Mouse (Mus musculus): ENCODE measurements at regions not wholly inside any gene's neighbourhood (a gene's known extent, or its start where the extent isn't known, plus 50 kb on each side); places are given as distances from the start of the nearest gene placed in this dataset.

- no peaks in the 10 kb centered on the region for H3K4me1 ChIP-seq (replicated peaks)
Observed at GRCm38 (mm10) chr2:51372771-51373170, 223.9 kb upstream of the Rnd3 start.

GRCm38 (mm10) chr2:51362825-51363616, 214.1 kb upstream of the Rnd3 start:
- H3K4me3 ChIP-seq = no peak overlapping the region
- no peaks in the 10 kb centered on the region for H3K4me1 ChIP-seq (replicated peaks)
- 74% methylated on average over 9 of the region's 9 CpGs for WGBS
- no peaks in the 10 kb centered on the region for H3K27me3 ChIP-seq
- H3K9me3 ChIP-seq = no peaks in the 10 kb centered on the region
- H3K36me3 ChIP-seq = no peaks in the 10 kb centered on the region
- no peak for ATAC-seq (ENCODE audit: low read depth)
- H3K4me2 ChIP-seq = no peak overlapping the region
- no peak overlapping the region for H3K27ac ChIP-seq (replicated peaks)
- no peak overlapping the region for H3K9ac ChIP-seq

More at GRCm38 (mm10) chr2:51372771-51373170, 223.9 kb upstream of the Rnd3 start:
- Histone ChIP-seq H3K4me2 (no peak overlapping the region), H3K4me3 (no peak overlapping the region), H3K27ac (replicated peaks) (no peak overlapping the region), H3K36me3 (no peaks in the 10 kb centered on the region), H3K9ac (no peak overlapping the region), H3K27me3 (no peaks in the 10 kb centered on the region), H3K9me3 (no peaks in the 10 kb centered on the region)
- no peak for ATAC-seq (ENCODE audit: low read depth)
- WGBS = 91% methylated on average over 3 of the region's 3 CpGs

- Histone ChIP-seq H3K27me3 (no peaks in the 10 kb centered on the region), H3K27ac (replicated peaks) (no peak overlapping the region), H3K4me1 (replicated peaks) (no peaks in the 10 kb centered on the region), H3K36me3 (no peaks in the 10 kb centered on the region), H3K4me2 (no peak overlapping the region), H3K9me3 (no peaks in the 10 kb centered on the region), H3K4me3 (no peak overlapping the region), H3K9ac (no peak overlapping the region)
- ATAC-seq (ENCODE audit: low read depth) = no peak
- WGBS = 91% methylated on average over 7 of the region's 7 CpGs
Observed at GRCm38 (mm10) chr2:51355281-51355680, 206.4 kb upstream of the Rnd3 start.

- no peak overlapping the region for H3K27ac ChIP-seq (replicated peaks)
Observed at GRCm38 (mm10) chr2:51354800-51355199, 205.9 kb upstream of the Rnd3 start.

GRCm38 (mm10) chr2:51349614-51350013, 200.7 kb upstream of the Rnd3 start:
- Histone ChIP-seq H3K9me3 (no peaks in the 10 kb centered on the region), H3K4me2 (no peak overlapping the region), H3K4me3 (no peak overlapping the region), H3K27ac (replicated peaks) (no peak overlapping the region), H3K36me3 (no peaks in the 10 kb centered on the region), H3K4me1 (replicated peaks) (no peaks in the 10 kb centered on the region), H3K9ac (no peak overlapping the region), H3K27me3 (no peaks in the 10 kb centered on the region)
- 96% methylated on average over 2 of the region's 2 CpGs for WGBS
- ATAC-seq (ENCODE audit: low read depth) = no peak

More at GRCm38 (mm10) chr2:51354800-51355199, 205.9 kb upstream of the Rnd3 start:
- no peak for ATAC-seq (ENCODE audit: low read depth)
- no peaks in the 10 kb centered on the region for H3K4me1 ChIP-seq (replicated peaks)
- no peak overlapping the region for H3K4me2 ChIP-seq
- H3K9ac ChIP-seq = no peak overlapping the region
- no peaks in the 10 kb centered on the region for H3K36me3 ChIP-seq
- WGBS = 90% methylated on average over 4 of the region's 4 CpGs
- H3K4me3 ChIP-seq = no peak overlapping the region
- no peaks in the 10 kb centered on the region for H3K27me3 ChIP-seq
- H3K9me3 ChIP-seq = no peaks in the 10 kb centered on the region

- Histone ChIP-seq H3K4me2 (no peak overlapping the region), H3K36me3 (no peaks in the 10 kb centered on the region), H3K27me3 (no peaks in the 10 kb centered on the region), H3K9ac (no peak overlapping the region), H3K27ac (replicated peaks) (no peak overlapping the region), H3K4me1 (replicated peaks) (no peaks in the 10 kb centered on the region), H3K4me3 (no peak overlapping the region), H3K9me3 (no peaks in the 10 kb centered on the region)
- 80% methylated on average over 2 of the region's 2 CpGs for WGBS
- ATAC-seq (ENCODE audit: low read depth) = no peak
Observed at GRCm38 (mm10) chr2:51348774-51349173, 199.9 kb upstream of the Rnd3 start.

- ATAC-seq (ENCODE audit: low read depth) = no peak
- H3K4me2 ChIP-seq = no peak overlapping the region
- H3K27me3 ChIP-seq = no peaks in the 10 kb centered on the region
- no peak overlapping the region for H3K4me3 ChIP-seq
- H3K36me3 ChIP-seq = no peaks in the 10 kb centered on the region
- no peaks in the 10 kb centered on the region for H3K9me3 ChIP-seq
- 86% methylated on average over 1 of the region's 1 CpGs for whole genome bisulfite sequencing
- no peak overlapping the region for H3K27ac ChIP-seq (replicated peaks)
- no peak overlapping the region for H3K9ac ChIP-seq
- H3K4me1 ChIP-seq (replicated peaks) = no peaks in the 10 kb centered on the region
Observed at GRCm38 (mm10) chr2:51347086-51347485, 198.2 kb upstream of the Rnd3 start.

- H3K27ac ChIP-seq (replicated peaks) = no peak overlapping the region
- no peak overlapping the region for H3K4me3 ChIP-seq
- ATAC-seq (ENCODE audit: low read depth) = no peak
- H3K4me2 ChIP-seq = no peak overlapping the region
- H3K36me3 ChIP-seq = no peaks in the 10 kb centered on the region
- WGBS = 82% methylated on average over 1 of the region's 1 CpGs
- no peaks in the 10 kb centered on the region for H3K4me1 ChIP-seq (replicated peaks)
- H3K9me3 ChIP-seq = no peaks in the 10 kb centered on the region
- H3K27me3 ChIP-seq = no peaks in the 10 kb centered on the region
- H3K9ac ChIP-seq = no peak overlapping the region
Observed at GRCm38 (mm10) chr2:51342421-51342820, 193.5 kb upstream of the Rnd3 start.

- H3K36me3 ChIP-seq = no peaks in the 10 kb centered on the region
- H3K27ac ChIP-seq (replicated peaks) = no peak overlapping the region
- no peak for ATAC-seq (ENCODE audit: low read depth)
- H3K4me3 ChIP-seq = no peak overlapping the region
- 39% methylated on average over 6 of the region's 6 CpGs for WGBS
- H3K4me2 ChIP-seq = no peak overlapping the region
- no peak overlapping the region for H3K9ac ChIP-seq
- H3K4me1 ChIP-seq (replicated peaks) = 0 out of 2 replicates have a peak, but pooled peaks cover 7% of the 10 kb centered on the region
- H3K9me3 ChIP-seq = no peaks in the 10 kb centered on the region
- H3K27me3 ChIP-seq = no peaks in the 10 kb centered on the region
Observed at GRCm38 (mm10) chr2:51334437-51334836, 185.5 kb upstream of the Rnd3 start.

- H3K9ac ChIP-seq = no peak overlapping the region
- no peak overlapping the region for H3K27ac ChIP-seq (replicated peaks)
- H3K4me3 ChIP-seq = no peak overlapping the region
- no peak for ATAC-seq (ENCODE audit: low read depth)
- no peaks in the 10 kb centered on the region for H3K4me1 ChIP-seq (replicated peaks)
- no peaks in the 10 kb centered on the region for H3K36me3 ChIP-seq
- H3K4me2 ChIP-seq = no peak overlapping the region
- no peaks in the 10 kb centered on the region for H3K9me3 ChIP-seq
- H3K27me3 ChIP-seq = no peaks in the 10 kb centered on the region
- WGBS = 54% methylated on average over 8 of the region's 8 CpGs
Observed at GRCm38 (mm10) chr2:51327081-51327480, 178.2 kb upstream of the Rnd3 start.

GRCm38 (mm10) chr2:51321676-51322075, 172.8 kb upstream of the Rnd3 start:
- no peaks in the 10 kb centered on the region for H3K4me1 ChIP-seq (replicated peaks)
- no peak overlapping the region for H3K9ac ChIP-seq
- H3K27ac ChIP-seq (replicated peaks) = no peak overlapping the region
- H3K36me3 ChIP-seq = no peaks in the 10 kb centered on the region
- no peak overlapping the region for H3K4me3 ChIP-seq
- H3K4me2 ChIP-seq = no peak overlapping the region
- H3K27me3 ChIP-seq = no peaks in the 10 kb centered on the region
- WGBS = 85% methylated on average over 5 of the region's 5 CpGs
- no peak for ATAC-seq (ENCODE audit: low read depth)
- peaks cover 4% of the 10 kb centered on the region; the same call in 1 of the 2 replicates for H3K9me3 ChIP-seq

- H3K36me3 ChIP-seq = no peaks in the 10 kb centered on the region
- no peaks in the 10 kb centered on the region for H3K27me3 ChIP-seq
- WGBS = 85% methylated on average over 8 of the region's 8 CpGs
- no peak overlapping the region for H3K9ac ChIP-seq
- 0 out of 2 replicates have a peak, but pooled peaks cover 10% of the 10 kb centered on the region for H3K4me1 ChIP-seq (replicated peaks)
- H3K4me2 ChIP-seq = no peak overlapping the region
- peaks cover 4% of the 10 kb centered on the region; the same call in 1 of the 2 replicates for H3K9me3 ChIP-seq
- H3K4me3 ChIP-seq = no peak overlapping the region
- H3K27ac ChIP-seq (replicated peaks) = no peak overlapping the region
- ATAC-seq (ENCODE audit: low read depth) = no peak
Observed at GRCm38 (mm10) chr2:51316452-51316851, 167.5 kb upstream of the Rnd3 start.

- Histone ChIP-seq H3K4me2 (no peak overlapping the region), H3K4me3 (no peak overlapping the region), H3K36me3 (no peaks in the 10 kb centered on the region), H3K27me3 (no peaks in the 10 kb centered on the region), H3K4me1 (replicated peaks) (0 out of 2 replicates have a peak, but pooled peaks cover 10% of the 10 kb centered on the region), H3K27ac (replicated peaks) (no peak overlapping the region), H3K9me3 (peaks cover 4% of the 10 kb centered on the region; the same call in 1 of the 2 replicates), H3K9ac (no peak overlapping the region)
- whole genome bisulfite sequencing = 61% methylated on average over 4 of the region's 4 CpGs
- ATAC-seq (ENCODE audit: low read depth) = no peak
Observed at GRCm38 (mm10) chr2:51313414-51313813, 164.5 kb upstream of the Rnd3 start.
